Mouse (Mus musculus) CH12.LX (cell line): ENCODE data around the gene Cntrl.

Experiments
- CHD1 ChIP-seq: IDR thresholded peaks from 2 replicates; pipeline ENCODE4 v1.6.1; 2012; ENCODE audit warnings: low read depth, low read length, improper control_type of control experiment, inconsistent platforms
- CTCF ChIP-seq, 2 experiments: IDR thresholded peaks in 1 of 2; conservative IDR thresholded peaks in 1 of 2; 2 replicates each; pipeline ENCODE4 v1.5.1; 2011 to 2012; ENCODE audit warnings: low read depth in 2 of 2, low read length in 2 of 2, improper control_type of control experiment in 1 of 2, inconsistent platforms in 1 of 2, mild to moderate bottlenecking in 1 of 2, moderate library complexity in 1 of 2
- E2F4 ChIP-seq: IDR thresholded peaks from 2 replicates; pipeline ENCODE4 v1.6.1; 2011; ENCODE audit warnings: low read depth, low read length, improper control_type of control experiment; ENCODE audit not compliant: insufficient replicate concordance
- EP300 ChIP-seq: IDR thresholded peaks from 2 replicates; pipeline ENCODE4 v1.6.1; 2011; ENCODE audit warnings: low read length, improper control_type of control experiment
- ETS1 ChIP-seq: conservative IDR thresholded peaks from 2 replicates; pipeline ENCODE4 v1.6.1; 2012; ENCODE audit warnings: low read depth, mild to moderate bottlenecking, inconsistent platforms, low read length, improper control_type of control experiment, moderate library complexity
- GABPA ChIP-seq: IDR thresholded peaks from 2 replicates; pipeline ENCODE4 v1.6.1; 2012; ENCODE audit warnings: low read depth, low read length, improper control_type of control experiment, inconsistent platforms; ENCODE audit not compliant: insufficient replicate concordance
- MAX ChIP-seq: IDR thresholded peaks from 2 replicates; pipeline ENCODE4 v1.6.1; 2011; ENCODE audit warnings: low read length, improper control_type of control experiment
- MAZ ChIP-seq: IDR thresholded peaks from 2 replicates; pipeline ENCODE4 v1.6.1; 2012; ENCODE audit warnings: low read depth, mild to moderate bottlenecking, inconsistent platforms, low read length, improper control_type of control experiment, moderate library complexity
- MXI1 ChIP-seq: IDR thresholded peaks from 2 replicates; pipeline ENCODE4 v1.6.1; 2011; ENCODE audit warnings: mild to moderate bottlenecking, low read depth, low read length, improper control_type of control experiment
- NRF1 ChIP-seq: IDR thresholded peaks from 2 replicates; pipeline ENCODE4 v1.6.1; 2014; ENCODE audit warnings: low read depth, mild to moderate bottlenecking, inconsistent platforms, low read length, improper control_type of control experiment, moderate library complexity
- POLR2A ChIP-seq: IDR thresholded peaks from 2 replicates; pipeline ENCODE4 v1.6.1; 2011; ENCODE audit warnings: low read depth, mild to moderate bottlenecking, improper control_type of control experiment, low read length
- SIN3A ChIP-seq: IDR thresholded peaks from 2 replicates; pipeline ENCODE4 v1.6.1; 2012; ENCODE audit warnings: low read length, improper control_type of control experiment, inconsistent platforms
- TCF12 ChIP-seq: IDR thresholded peaks from 2 replicates; pipeline ENCODE4 v1.6.1; 2014; ENCODE audit warnings: low read depth, mild to moderate bottlenecking, inconsistent platforms, low read length, improper control_type of control experiment
- ZKSCAN1 ChIP-seq: IDR thresholded peaks from 2 replicates; pipeline ENCODE4 v1.6.1; 2012; ENCODE audit warnings: low read depth, inconsistent platforms, low read length, improper control_type of control experiment, borderline replicate concordance

GRCm38 (mm10) chr2:35228145-35228544, 118.9 kb downstream of the Cntrl start:
- TF ChIP-seq CTCF (conservative IDR thresholded peaks at IDR 0.05 in 1 of 2, IDR thresholded peaks at IDR 0.05 in 1 of 2; ENCODE audit: low read depth in 2 of 2, low read length in 2 of 2) = no peak
- TF ChIP-seq E2F4 = no peak
- no peak for TF ChIP-seq MAX
- no peak for TF ChIP-seq SIN3A
- TF ChIP-seq ETS1 = no peak
- no peak for TF ChIP-seq TCF12
- no peak for TF ChIP-seq POLR2A
- no peak for TF ChIP-seq GABPA
- TF ChIP-seq MXI1 = no peak
- no peak for TF ChIP-seq EP300
- TF ChIP-seq CHD1 = no peak
- no peak for TF ChIP-seq NRF1
- no peak for TF ChIP-seq MAZ
- no peak for TF ChIP-seq ZKSCAN1
